Mouse (Mus musculus) CH12.LX (cell line): Measurements from ENCODE around the gene Srprb. TPM values are rescaled to one million over a fixed set of nuclear protein-coding genes. Genes with fewer than 3 reads are reported as not detected.

Experiments used
- DNase-seq: peaks from one replicate; pipeline ENCODE4 v3.0.0-alpha.2; 2013; ENCODE audit errors: extremely low read depth
- H3K27ac ChIP-seq: 2 replicates; pipeline ENCODE4 v1.5.1; 2012; ENCODE audit warnings: low read depth, mild to moderate bottlenecking, control low read depth, moderate library complexity; ENCODE audit not compliant: insufficient read depth
- H3K27me3 ChIP-seq: replicated peaks from 2 replicates; pipeline ENCODE3; 2012; ENCODE audit warnings: inconsistent platforms
- H3K36me3 ChIP-seq, 2 experiments: replicated peaks in 1 of 2; 2 replicates each; pipeline versions ENCODE3 to v1.6.1; 2012; ENCODE audit warnings: inconsistent platforms in 1 of 2, low read length in 1 of 2, mild to moderate bottlenecking in 1 of 2, mixed read lengths in 1 of 2, moderate library complexity in 1 of 2; ENCODE audit not compliant: control insufficient read depth in 1 of 2, insufficient read depth in 1 of 2
- H3K4me1 ChIP-seq, 2 experiments: 2 replicates each; pipeline ENCODE4 v1.6.1; 2012; ENCODE audit warnings: inconsistent platforms in 1 of 2, moderate library complexity in 1 of 2; ENCODE audit not compliant: insufficient read depth in 2 of 2, control insufficient read depth in 1 of 2
- H3K4me2 ChIP-seq: 2 replicates; pipeline ENCODE4 v1.6.1; 2012; ENCODE audit warnings: low read depth, mild to moderate bottlenecking, control low read depth; ENCODE audit not compliant: poor library complexity, insufficient read depth, severe bottlenecking
- H3K4me3 ChIP-seq, 3 experiments: fragments of 150-350 bp in 1 of 3; sonication (generic) in 1 of 3; replicated peaks in 1 of 3; 2 replicates each; pipeline versions ENCODE3 to v1.5.1; 2011 to 2012; ENCODE audit warnings: low read depth in 2 of 3, low read length in 2 of 3, mild to moderate bottlenecking in 2 of 3, moderate library complexity in 2 of 3, control low read depth in 1 of 3, improper control_type of control experiment in 1 of 3, inconsistent platforms in 1 of 3, mixed read lengths in 1 of 3; ENCODE audit not compliant: poor library complexity in 1 of 3
- H3K79me2 ChIP-seq: replicated peaks from 2 replicates; pipeline ENCODE4 v1.6.1; 2012; ENCODE audit warnings: mild to moderate bottlenecking, moderate library complexity; ENCODE audit not compliant: control insufficient read depth, poor library complexity, insufficient read depth, severe bottlenecking; ENCODE audit errors: extremely low read depth
- H3K9ac ChIP-seq: 2 replicates; pipeline ENCODE4 v1.6.1; 2012; ENCODE audit warnings: low read depth, mild to moderate bottlenecking, control low read depth, moderate library complexity; ENCODE audit not compliant: insufficient read depth
- H3K9me3 ChIP-seq: replicated peaks from 2 replicates; pipeline ENCODE3; 2012; ENCODE audit warnings: low read length, inconsistent platforms, mixed read lengths
- CTCF ChIP-seq, 2 experiments: IDR thresholded peaks in 1 of 2; conservative IDR thresholded peaks in 1 of 2; 2 replicates each; pipeline ENCODE4 v1.5.1; 2011 to 2012; ENCODE audit warnings: low read depth in 2 of 2, low read length in 2 of 2, improper control_type of control experiment in 1 of 2, inconsistent platforms in 1 of 2, mild to moderate bottlenecking in 1 of 2, moderate library complexity in 1 of 2
- E2F4 ChIP-seq: IDR thresholded peaks from 2 replicates; pipeline ENCODE4 v1.6.1; 2011; ENCODE audit warnings: low read depth, low read length, improper control_type of control experiment; ENCODE audit not compliant: insufficient replicate concordance
- ELF1 ChIP-seq: IDR thresholded peaks from 2 replicates; pipeline ENCODE4 v1.6.1; 2014; ENCODE audit warnings: low read depth, mild to moderate bottlenecking, inconsistent platforms, low read length, improper control_type of control experiment
- EP300 ChIP-seq: IDR thresholded peaks from 2 replicates; pipeline ENCODE4 v1.6.1; 2011; ENCODE audit warnings: low read length, improper control_type of control experiment
- JUN ChIP-seq: IDR thresholded peaks from 2 replicates; pipeline ENCODE4 v1.6.1; 2011; ENCODE audit warnings: low read depth, mild to moderate bottlenecking, low read length, improper control_type of control experiment, moderate library complexity; ENCODE audit not compliant: insufficient read depth
- JUND ChIP-seq: conservative IDR thresholded peaks from 2 replicates; pipeline ENCODE4 v1.6.1; 2011; ENCODE audit warnings: low read depth, low read length, improper control_type of control experiment
- KAT2A ChIP-seq: IDR thresholded peaks from 2 replicates; pipeline ENCODE4 v1.6.1; 2012; ENCODE audit warnings: low read length, improper control_type of control experiment, inconsistent platforms; ENCODE audit not compliant: insufficient replicate concordance
- MAFK ChIP-seq: IDR thresholded peaks from 2 replicates; pipeline ENCODE4 v1.6.1; 2011; ENCODE audit warnings: low read length, improper control_type of control experiment; ENCODE audit not compliant: insufficient replicate concordance
- MAX ChIP-seq: IDR thresholded peaks from 2 replicates; pipeline ENCODE4 v1.6.1; 2011; ENCODE audit warnings: low read length, improper control_type of control experiment
- MEF2A ChIP-seq: IDR thresholded peaks from 2 replicates; pipeline ENCODE4 v1.6.1; 2014; ENCODE audit warnings: low read depth, mild to moderate bottlenecking, inconsistent platforms, low read length, improper control_type of control experiment, borderline replicate concordance
- MXI1 ChIP-seq: IDR thresholded peaks from 2 replicates; pipeline ENCODE4 v1.6.1; 2011; ENCODE audit warnings: mild to moderate bottlenecking, low read depth, low read length, improper control_type of control experiment
- MYC ChIP-seq: IDR thresholded peaks from 2 replicates; pipeline ENCODE4 v1.6.1; 2011; ENCODE audit warnings: low read depth, mild to moderate bottlenecking, improper control_type of control experiment, low read length
- NRF1 ChIP-seq: IDR thresholded peaks from 2 replicates; pipeline ENCODE4 v1.6.1; 2014; ENCODE audit warnings: low read depth, mild to moderate bottlenecking, inconsistent platforms, low read length, improper control_type of control experiment, moderate library complexity
- PAX5 ChIP-seq: IDR thresholded peaks from 2 replicates; pipeline ENCODE4 v1.6.1; 2012; ENCODE audit warnings: low read length, inconsistent platforms, mixed read lengths
- POLR2AphosphoS2 ChIP-seq: IDR thresholded peaks from 2 replicates; pipeline ENCODE4 v1.6.1; 2011; ENCODE audit warnings: low read depth, low read length, improper control_type of control experiment
- RAD21 ChIP-seq: IDR thresholded peaks from 2 replicates; pipeline ENCODE4 v1.6.1; 2011; ENCODE audit warnings: low read depth, mild to moderate bottlenecking, low read length, improper control_type of control experiment, moderate library complexity
- SIN3A ChIP-seq: IDR thresholded peaks from 2 replicates; pipeline ENCODE4 v1.6.1; 2012; ENCODE audit warnings: low read length, improper control_type of control experiment, inconsistent platforms
- SMC3 ChIP-seq: IDR thresholded peaks from 2 replicates; pipeline ENCODE4 v1.6.1; 2011; ENCODE audit warnings: low read depth, low read length, improper control_type of control experiment
- TBP ChIP-seq: conservative IDR thresholded peaks from 2 replicates; pipeline ENCODE4 v1.6.1; 2011; ENCODE audit warnings: low read depth, low read length, improper control_type of control experiment
- ZC3H11A ChIP-seq: IDR thresholded peaks from 2 replicates; pipeline ENCODE4 v1.6.1; 2012; ENCODE audit warnings: low read depth, mild to moderate bottlenecking, inconsistent platforms, low read length, improper control_type of control experiment
- ZKSCAN1 ChIP-seq: IDR thresholded peaks from 2 replicates; pipeline ENCODE4 v1.6.1; 2012; ENCODE audit warnings: low read depth, inconsistent platforms, low read length, improper control_type of control experiment, borderline replicate concordance
- ZNF384 ChIP-seq: IDR thresholded peaks from 2 replicates; pipeline ENCODE4 v1.6.1; 2012; ENCODE audit warnings: low read depth, low read length, improper control_type of control experiment, inconsistent platforms
- dilution Hi-C: fragments of 300-500 bp; cut with MboI; formaldehyde crosslinking; loops from 2 replicates; pipeline ENCODE4 v1.14.3; 2020; ENCODE audit warnings: low sequenced_read_pairs; ENCODE audit not compliant: extremely low pct_unique_long_range_greater_than_20kb, extremely low pct_ligation_motif_present
- in situ Hi-C: fragments of 300-500 bp; cut with MboI; formaldehyde crosslinking; loops from 3 replicates; pipeline ENCODE4 v1.14.3; 2019; ENCODE audit warnings: low sequenced_read_pairs, low pct_ligation_motif_present, low pct_unique_long_range_greater_than_20kb, mixed read lengths
- polyA plus RNA-seq: library from polyadenylated mRNA; unstranded; fragments of >175 nt; gene quantifications from 2 replicates; pipeline ENCODE4 v1.2.1, GENCODE M21; 2012; ENCODE audit warnings: low read depth; ENCODE audit not compliant: insufficient read length
- total RNA-seq, 2 experiments: library from RNA; depleted of rRNA; stranded (reverse); fragments of 300-350 nt in 1 of 2; fragments of >200 nt in 1 of 2; gene quantifications; 2 replicates each; pipeline ENCODE4 v1.2.3; 2012 to 2014

Gene Srprb
- total and polyA plus RNA-seq, 3 experiments, result 39.5 to 67.2 (median 59.7) TPM

DNA sequence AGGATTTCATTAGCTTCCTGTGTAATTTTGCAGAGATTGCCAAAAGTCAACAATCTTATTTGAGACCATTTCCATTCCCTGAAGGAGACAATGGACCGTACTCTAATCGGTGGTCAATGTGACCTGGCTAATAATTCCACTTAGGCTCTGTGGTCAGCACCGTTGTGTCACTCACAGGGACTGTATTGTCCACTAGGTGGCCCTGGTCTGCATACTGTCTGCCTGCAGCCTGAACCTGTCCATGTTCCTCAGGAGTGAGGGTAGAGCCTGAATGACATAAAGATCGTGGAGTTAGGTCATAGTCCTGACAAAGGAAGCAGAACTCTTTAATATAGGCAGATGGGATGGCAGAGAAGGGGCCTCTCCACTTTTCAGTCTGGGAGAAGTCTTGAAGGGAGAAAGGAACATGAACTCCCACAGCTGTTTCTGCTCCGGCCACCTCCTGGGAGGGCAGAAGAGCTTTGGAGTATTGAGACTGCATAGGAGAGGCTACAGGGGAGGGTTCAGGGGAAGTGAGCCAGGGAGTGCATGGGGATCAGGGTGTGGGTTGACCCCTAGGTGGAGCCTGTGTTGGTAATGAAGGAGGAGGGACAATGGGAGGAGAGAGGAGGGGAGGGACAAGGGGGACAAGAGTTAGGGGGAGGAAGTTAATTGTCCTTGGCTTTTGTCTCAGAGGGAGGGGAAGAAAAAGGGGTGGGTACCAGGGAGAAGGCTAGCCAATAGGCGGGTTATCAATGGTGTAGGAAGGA is 27.0 kb downstream of the Srprb start:
- DNase-seq, result no peak
- no peaks in the 10 kb centered on the region for H3K9me3 ChIP-seq
- no peaks in the 10 kb centered on the region for H3K36me3 ChIP-seq
- H3K79me2 ChIP-seq, result no peaks in the 10 kb centered on the region
- no peak overlapping the region for H3K9ac ChIP-seq
- no peak overlapping the region for H3K4me2 ChIP-seq
- TF ChIP-seq CTCF (conservative IDR thresholded peaks at IDR 0.05 in 1 of 2, IDR thresholded peaks at IDR 0.05 in 1 of 2; ENCODE audit: low read depth in 2 of 2, low read length in 2 of 2) (peak in 1 of 2 experiments; percentile 65; a peak in 2 of 4 replicates), EP300 (no peak), JUN (no peak), NRF1 (no peak), MEF2A (no peak), E2F4 (no peak), SMC3 (peak; percentile 51), RAD21 (peak; percentile 6)
- H3K4me3 ChIP-seq, result no peak overlapping the region
- in situ Hi-C loops (loop anchor here (5.0 kb wide), 1 partner anchor 83 kb away; no protein-coding TSS in a partner anchor), dilution Hi-C loops (no loop called here)
- H3K4me1 ChIP-seq, result 0 out of 4 replicates have a peak, but pooled peaks cover 0 to 6% of the 10 kb centered on the region in 2 experiments
- peaks cover 25% of the 10 kb centered on the region for H3K27me3 ChIP-seq
- no peak overlapping the region for H3K27ac ChIP-seq

DNA sequence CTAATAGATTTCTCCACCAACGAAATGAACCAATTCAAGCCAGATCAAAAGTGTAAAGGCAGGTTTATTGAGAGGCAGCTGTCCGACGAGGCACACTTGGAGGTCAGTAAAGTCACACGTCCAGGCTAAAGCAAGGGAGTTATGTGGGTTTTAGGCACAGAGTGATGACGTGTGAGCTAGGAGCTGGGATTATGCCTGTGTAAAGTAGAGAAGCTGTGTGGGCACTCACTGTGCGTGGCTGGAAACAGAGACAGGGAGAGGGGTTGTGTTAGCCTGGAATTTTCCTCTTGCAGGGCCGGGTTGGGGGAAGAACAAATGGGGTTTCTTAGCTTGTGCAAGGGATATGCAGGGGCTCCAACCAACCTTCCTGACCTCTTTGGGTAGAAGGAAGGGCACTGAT is 33.2 kb downstream of the Srprb start:
- Histone ChIP-seq H3K27ac (no peak overlapping the region), H3K4me1 (peaks cover 3 to 8% of the 10 kb centered on the region in 2 experiments; a peak in 3 of 4 replicates), H3K4me3 (no peak overlapping the region), H3K9ac (no peak overlapping the region), H3K27me3 (peaks cover 31% of the 10 kb centered on the region), H3K4me2 (no peak overlapping the region), H3K9me3 (no peaks in the 10 kb centered on the region), H3K79me2 (no peaks in the 10 kb centered on the region), H3K36me3 (no peaks in the 10 kb centered on the region)
- TF ChIP-seq ZKSCAN1, result no peak
- no peak for TF ChIP-seq KAT2A
- no peak for TF ChIP-seq MEF2A
- no peak for TF ChIP-seq POLR2AphosphoS2
- no peak for TF ChIP-seq TBP
- no peak for TF ChIP-seq ZNF384
- TF ChIP-seq ZC3H11A, result no peak
- TF ChIP-seq RAD21, result no peak
- no peak for TF ChIP-seq MAFK
- TF ChIP-seq ELF1, result no peak
- TF ChIP-seq NRF1, result no peak
- no peak for TF ChIP-seq EP300
- no peak for TF ChIP-seq MAX
- TF ChIP-seq E2F4, result no peak
- no peak for TF ChIP-seq PAX5
- TF ChIP-seq MYC, result no peak
- no peak for TF ChIP-seq SIN3A
- no peak for TF ChIP-seq SMC3
- no peak for TF ChIP-seq JUND
- TF ChIP-seq MXI1, result no peak
- in situ Hi-C loops (no loop called here), dilution Hi-C loops (no loop called here)
- DNase-seq, result no peak
